Mouse (Mus musculus): Measurements from ENCODE around the gene Scai. TPM values are rescaled to one million over a fixed set of nuclear protein-coding genes. Genes with fewer than 3 reads are reported as not detected.
"Not testable (repeated sequence)": the region's sequence is repeated elsewhere in the genome, so short reads cannot be mapped to it uniquely, and the experiment has no call there.

Gene Scai
- polyA plus RNA-seq (2015; fragmentation: Nextera tagmentation; extraction: Ambion mirVana) = 8.5 and 9.6 TPM in 2 replicates

GRCm38 (mm10) chr2:39190561-39191056 lies at the start of gene Scai:
Scai (minus strand) TSS chr2:39190734.
- H3K27ac ChIP-seq = peak within 1 kb of the TSS; percentile 89
- H3K9ac ChIP-seq = peak within 1 kb of the TSS; percentile 70
- H3K4me1 ChIP-seq = no peaks in the 10 kb centered on the region
- under 1% methylated on average over 41 of the region's 41 CpGs for WGBS
- no peaks in the 10 kb centered on the region for H3K27me3 ChIP-seq (replicated peaks)
- no peaks in the 10 kb centered on the region for H3K9me3 ChIP-seq
- H3K36me3 ChIP-seq = no peaks in the 10 kb centered on the region
- H3K4me3 ChIP-seq (replicated peaks) = peak within 1 kb of the TSS; percentile 63
- H3K4me2 ChIP-seq = peak within 1 kb of the TSS; percentile 78
- ATAC-seq (ENCODE audit: insufficient read depth, low FRiP score, low read depth) = peak; percentile 100

DNA sequence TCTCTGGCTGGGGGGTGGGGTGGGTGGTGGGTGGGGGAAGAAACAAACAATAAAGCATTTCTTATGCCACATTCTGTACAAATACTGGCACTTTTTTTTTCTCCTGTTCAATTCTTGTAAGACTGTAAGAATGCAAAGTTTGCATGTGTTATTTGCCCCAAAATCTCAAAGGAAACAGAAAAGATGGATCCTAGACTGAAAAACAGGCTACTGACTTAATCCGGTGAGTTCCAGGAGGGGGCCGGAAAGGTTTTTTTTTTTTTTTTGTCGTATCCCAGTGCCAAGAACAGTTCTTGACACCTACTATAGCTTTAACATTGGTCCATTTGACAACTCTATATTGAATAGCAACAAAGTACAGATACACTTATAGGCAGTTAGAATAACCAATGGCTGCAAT lies 36.2 kb upstream of the Scai start:
- peak overlapping the region; percentile 88 for H3K4me3 ChIP-seq (replicated peaks)
- no peak overlapping the region for H3K9ac ChIP-seq
- H3K9me3 ChIP-seq = no peaks in the 10 kb centered on the region
- no peak for ATAC-seq (ENCODE audit: insufficient read depth, low FRiP score, low read depth)
- WGBS = 37% methylated on average over 3 of the region's 3 CpGs
- H3K4me2 ChIP-seq = peak overlapping the region; percentile 48
- H3K27me3 ChIP-seq (replicated peaks) = no peaks in the 10 kb centered on the region
- H3K36me3 ChIP-seq = no peaks in the 10 kb centered on the region
- H3K27ac ChIP-seq = no peak overlapping the region; the same call in 1 of the 2 replicates
- peaks cover 10% of the 10 kb centered on the region; the same call in 1 of the 2 replicates for H3K4me1 ChIP-seq

GRCm38 (mm10) chr2:39226019-39226640 lies 35.6 kb upstream of the Scai start, which contains the start of gene Ppp6c:
Ppp6c (minus strand) TSS chr2:39226451.
- Histone ChIP-seq H3K27ac (peak within 1 kb of the TSS; percentile 97), H3K4me3 (replicated peaks) (peak within 1 kb of the TSS; percentile 88), H3K4me1 (peaks cover 10% of the 10 kb centered on the region; the same call in 1 of the 2 replicates), H3K9ac (peak within 1 kb of the TSS; percentile 93), H3K9me3 (no peaks in the 10 kb centered on the region), H3K36me3 (no peaks in the 10 kb centered on the region), H3K27me3 (replicated peaks) (no peaks in the 10 kb centered on the region), H3K4me2 (peak within 1 kb of the TSS; percentile 53)
- under 1% methylated on average over 56 of the region's 56 CpGs for WGBS
- peak; percentile 99 for ATAC-seq (ENCODE audit: insufficient read depth, low FRiP score, low read depth)

GRCm38 (mm10) chr2:39225331-39226018 lies 34.9 kb upstream of the Scai start:
- peaks cover 10% of the 10 kb centered on the region; the same call in 1 of the 2 replicates for H3K4me1 ChIP-seq
- peak overlapping the region; percentile 93 for H3K9ac ChIP-seq
- peak overlapping the region; percentile 88 for H3K4me3 ChIP-seq (replicated peaks)
- H3K36me3 ChIP-seq; H3K27me3 ChIP-seq (replicated peaks); H3K9me3 ChIP-seq: not testable (repeated sequence)
- 2% methylated on average over 36 of the region's 36 CpGs for WGBS
- peak; percentile 48 for ATAC-seq (ENCODE audit: insufficient read depth, low FRiP score, low read depth)
- peak overlapping the region; percentile 97 for H3K27ac ChIP-seq
- peak overlapping the region; percentile 53 for H3K4me2 ChIP-seq

GRCm38 (mm10) chr2:39224621-39225020 lies 34.1 kb upstream of the Scai start:
- no peak overlapping the region for H3K27ac ChIP-seq
- H3K9ac ChIP-seq = no peak overlapping the region
- H3K36me3 ChIP-seq = no peaks in the 10 kb centered on the region
- peaks cover 10% of the 10 kb centered on the region; the same call in 1 of the 2 replicates for H3K4me1 ChIP-seq
- peak overlapping the region; percentile 53 for H3K4me2 ChIP-seq
- H3K9me3 ChIP-seq = no peaks in the 10 kb centered on the region
- ATAC-seq (ENCODE audit: insufficient read depth, low FRiP score, low read depth) = no peak
- H3K27me3 ChIP-seq (replicated peaks) = no peaks in the 10 kb centered on the region
- peak overlapping the region; percentile 21; the same call in 1 of the 2 replicates for H3K4me3 ChIP-seq (replicated peaks)

DNA sequence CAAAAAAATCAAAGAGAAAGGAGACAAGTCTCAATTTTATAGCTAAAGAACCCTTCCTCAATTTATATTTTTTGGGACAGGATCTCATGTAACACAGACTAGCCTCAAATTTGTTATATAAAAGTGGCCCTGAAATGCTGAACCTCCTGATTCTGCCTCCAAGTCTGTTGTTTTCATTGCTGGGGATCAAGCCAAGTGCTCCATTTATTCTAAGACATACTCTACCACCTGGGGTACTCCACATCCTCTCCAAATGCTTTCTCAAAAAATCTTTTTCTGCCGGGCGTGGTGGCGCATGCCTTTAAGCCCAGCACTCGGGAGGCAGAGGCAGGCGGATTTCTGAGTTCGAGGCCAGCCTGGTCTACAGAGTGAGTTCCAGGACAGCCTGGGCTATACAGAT lies 29.5 kb upstream of the Scai start:
- H3K36me3 ChIP-seq = no peaks in the 10 kb centered on the region
- H3K9ac ChIP-seq = no peak overlapping the region
- H3K4me3 ChIP-seq (replicated peaks) = no peak overlapping the region
- no peaks in the 10 kb centered on the region for H3K9me3 ChIP-seq
- H3K27me3 ChIP-seq (replicated peaks) = no peaks in the 10 kb centered on the region
- peaks cover 13% of the 10 kb centered on the region; the same call in 1 of the 2 replicates for H3K4me1 ChIP-seq
- H3K27ac ChIP-seq = no peak overlapping the region
- ATAC-seq (ENCODE audit: insufficient read depth, low FRiP score, low read depth) = no peak
- 94% methylated on average over 6 of the region's 6 CpGs for WGBS
- H3K4me2 ChIP-seq = no peak overlapping the region

DNA sequence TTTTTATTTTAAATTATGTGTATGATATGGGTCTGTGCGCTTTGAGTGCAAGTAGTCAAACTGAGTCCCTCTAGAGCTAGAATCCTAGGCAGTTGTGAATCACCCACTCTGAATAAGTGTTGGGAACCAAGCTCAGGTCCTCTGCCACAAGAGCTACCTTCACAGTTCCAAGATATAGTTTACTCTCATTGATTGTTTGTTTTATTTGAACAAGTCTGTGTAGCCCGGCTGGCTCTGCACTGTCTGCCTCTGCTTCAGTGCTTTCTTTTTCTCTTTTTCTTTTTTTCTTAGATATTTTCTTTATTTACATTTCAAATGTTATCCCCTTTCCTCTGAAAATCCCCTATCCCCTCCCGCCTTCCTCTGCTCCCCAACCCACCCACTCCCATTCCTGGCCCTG lies 28.5 kb upstream of the Scai start:
- H3K27ac ChIP-seq = no peak overlapping the region
- H3K9ac ChIP-seq = no peak overlapping the region
- H3K27me3 ChIP-seq (replicated peaks) = no peaks in the 10 kb centered on the region
- H3K9me3 ChIP-seq = no peaks in the 10 kb centered on the region
- no peak overlapping the region for H3K4me2 ChIP-seq
- 71% methylated on average over 3 of the region's 3 CpGs for WGBS
- H3K36me3 ChIP-seq = no peaks in the 10 kb centered on the region
- ATAC-seq (ENCODE audit: insufficient read depth, low FRiP score, low read depth) = no peak
- peaks cover 8% of the 10 kb centered on the region; the same call in 1 of the 2 replicates for H3K4me1 ChIP-seq
- no peak overlapping the region for H3K4me3 ChIP-seq (replicated peaks)

GRCm38 (mm10) chr2:39217150-39217549 lies 26.6 kb upstream of the Scai start:
- ATAC-seq (ENCODE audit: insufficient read depth, low FRiP score, low read depth) = no peak
- Histone ChIP-seq H3K36me3 (no peaks in the 10 kb centered on the region), H3K9ac (no peak overlapping the region), H3K4me3 (replicated peaks) (no peak overlapping the region), H3K4me1 (0 out of 2 replicates have a peak, but pooled peaks cover 3% of the 10 kb centered on the region), H3K27me3 (replicated peaks) (no peaks in the 10 kb centered on the region), H3K4me2 (no peak overlapping the region), H3K9me3 (no peaks in the 10 kb centered on the region), H3K27ac (no peak overlapping the region)
- WGBS = 89% methylated on average over 4 of the region's 4 CpGs

DNA sequence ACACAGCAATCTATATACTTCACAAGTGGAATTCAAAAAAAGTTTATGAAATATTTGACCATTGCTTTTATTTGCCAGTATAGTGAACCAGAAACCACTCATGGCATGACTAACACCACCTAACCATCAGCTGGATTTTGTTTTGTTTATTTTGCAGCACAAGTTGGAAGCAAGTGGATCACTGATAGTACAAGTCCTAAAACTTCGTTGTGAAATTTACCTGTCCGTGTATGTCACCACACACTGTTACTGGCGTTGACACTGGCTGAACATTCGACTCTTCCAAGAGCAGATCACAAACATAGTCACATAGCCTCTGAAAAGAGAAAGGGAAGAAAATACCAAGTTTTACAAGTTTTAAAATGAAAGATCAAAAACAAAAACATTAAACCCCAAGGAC lies 20.2 kb upstream of the Scai start:
- no peak overlapping the region for H3K4me3 ChIP-seq (replicated peaks)
- 92% methylated on average over 4 of the region's 4 CpGs for WGBS
- H3K4me2 ChIP-seq = no peak overlapping the region
- no peaks in the 10 kb centered on the region for H3K27me3 ChIP-seq (replicated peaks)
- no peaks in the 10 kb centered on the region for H3K9me3 ChIP-seq
- no peak overlapping the region for H3K9ac ChIP-seq
- ATAC-seq (ENCODE audit: insufficient read depth, low FRiP score, low read depth) = no peak
- no peaks in the 10 kb centered on the region for H3K4me1 ChIP-seq
- no peak overlapping the region for H3K27ac ChIP-seq
- no peaks in the 10 kb centered on the region for H3K36me3 ChIP-seq

GRCm38 (mm10) chr2:39203359-39203758 lies 12.8 kb upstream of the Scai start:
- Histone ChIP-seq H3K36me3 (0 out of 2 replicates have a peak, but pooled peaks cover 3% of the 10 kb centered on the region), H3K4me2 (no peak overlapping the region), H3K27ac (no peak overlapping the region), H3K4me3 (replicated peaks) (no peak overlapping the region), H3K9me3 (no peaks in the 10 kb centered on the region), H3K9ac (no peak overlapping the region), H3K4me1 (no peaks in the 10 kb centered on the region), H3K27me3 (replicated peaks) (no peaks in the 10 kb centered on the region)
- 88% methylated on average over 2 of the region's 2 CpGs for WGBS
- ATAC-seq (ENCODE audit: insufficient read depth, low FRiP score, low read depth) = no peak

DNA sequence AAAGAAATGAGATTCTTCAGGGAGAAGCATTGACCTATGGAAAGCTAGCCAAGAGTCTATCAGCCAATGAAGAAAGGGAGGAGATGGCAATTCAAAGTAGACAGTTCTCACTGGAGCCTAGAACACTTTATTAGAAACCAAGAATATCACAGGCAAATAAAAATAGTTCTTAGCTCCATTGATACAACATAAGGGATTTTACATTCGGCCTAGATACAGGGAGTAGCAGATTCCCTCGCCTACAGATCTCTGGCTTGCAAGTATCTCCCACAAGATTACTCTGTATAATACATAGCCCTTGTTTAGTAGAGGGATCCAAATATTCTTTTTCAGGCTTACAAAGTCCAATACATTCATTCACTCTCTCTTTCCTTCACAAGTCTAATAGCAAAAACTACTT lies 4.3 kb upstream of the Scai start:
- H3K9ac ChIP-seq = no peak overlapping the region
- H3K9me3 ChIP-seq = no peaks in the 10 kb centered on the region
- WGBS = 90% methylated on average over 2 of the region's 2 CpGs
- H3K27me3 ChIP-seq (replicated peaks) = no peaks in the 10 kb centered on the region
- peaks cover 6% of the 10 kb centered on the region; the same call in 1 of the 2 replicates for H3K36me3 ChIP-seq
- H3K4me2 ChIP-seq = no peak overlapping the region
- no peaks in the 10 kb centered on the region for H3K4me1 ChIP-seq
- H3K4me3 ChIP-seq (replicated peaks) = no peak overlapping the region
- H3K27ac ChIP-seq = no peak overlapping the region
- ATAC-seq (ENCODE audit: insufficient read depth, low FRiP score, low read depth) = no peak

- H3K9me3 ChIP-seq = no peaks in the 10 kb centered on the region
- 0% methylated on average over 38 of the region's 39 CpGs for WGBS
- H3K4me2 ChIP-seq = peak overlapping the region; percentile 78
- H3K4me3 ChIP-seq (replicated peaks) = peak overlapping the region; percentile 63
- H3K27ac ChIP-seq = peak overlapping the region; percentile 89
- H3K4me1 ChIP-seq = no peaks in the 10 kb centered on the region
- no peaks in the 10 kb centered on the region for H3K27me3 ChIP-seq (replicated peaks)
- H3K9ac ChIP-seq = peak overlapping the region; percentile 70
- no peaks in the 10 kb centered on the region for H3K36me3 ChIP-seq
- peak; percentile 74 for ATAC-seq (ENCODE audit: insufficient read depth, low FRiP score, low read depth)
Measured at GRCm38 (mm10) chr2:39189961-39190560, 473 bp downstream of the Scai start.

Data from stomach, embryonic 15.5 days (tissue).